Mouse (Mus musculus) left cerebral cortex, postnatal 36 days (tissue): Measurements from ENCODE around the gene Rmnd5a. TPM values are rescaled to one million over a fixed set of nuclear protein-coding genes. Genes with fewer than 3 reads are reported as not detected.
A peak's percentile ranks its signal among the peaks of the same experiment; 100 is the strongest.
"Not testable (repeated sequence)": the region's sequence is repeated elsewhere in the genome, so short reads cannot be mapped to it uniquely, and the experiment has no call there.

ENCODE experiments used
- DNase-seq, 2 experiments: peaks; one replicate each; pipeline ENCODE4 v3.0.0; 2021 to 2022; ENCODE audit warnings: low spot score in 2 of 2, mixed read lengths in 1 of 2
- intact Hi-C: fragments of 180-260 bp; cut with DNase I; formaldehyde crosslinking; loops from one replicate; pipeline ENCODE4 v1.15.1; 2025
- total RNA-seq, 2 experiments: library from RNA; stranded (reverse); gene quantifications; 2 replicates each; pipeline ENCODE4 v1.2.3; 2021

Rmnd5a gene
- 10 to 100 TPM; 91.4 to 98.7 TPM for total RNA-seq

DNA sequence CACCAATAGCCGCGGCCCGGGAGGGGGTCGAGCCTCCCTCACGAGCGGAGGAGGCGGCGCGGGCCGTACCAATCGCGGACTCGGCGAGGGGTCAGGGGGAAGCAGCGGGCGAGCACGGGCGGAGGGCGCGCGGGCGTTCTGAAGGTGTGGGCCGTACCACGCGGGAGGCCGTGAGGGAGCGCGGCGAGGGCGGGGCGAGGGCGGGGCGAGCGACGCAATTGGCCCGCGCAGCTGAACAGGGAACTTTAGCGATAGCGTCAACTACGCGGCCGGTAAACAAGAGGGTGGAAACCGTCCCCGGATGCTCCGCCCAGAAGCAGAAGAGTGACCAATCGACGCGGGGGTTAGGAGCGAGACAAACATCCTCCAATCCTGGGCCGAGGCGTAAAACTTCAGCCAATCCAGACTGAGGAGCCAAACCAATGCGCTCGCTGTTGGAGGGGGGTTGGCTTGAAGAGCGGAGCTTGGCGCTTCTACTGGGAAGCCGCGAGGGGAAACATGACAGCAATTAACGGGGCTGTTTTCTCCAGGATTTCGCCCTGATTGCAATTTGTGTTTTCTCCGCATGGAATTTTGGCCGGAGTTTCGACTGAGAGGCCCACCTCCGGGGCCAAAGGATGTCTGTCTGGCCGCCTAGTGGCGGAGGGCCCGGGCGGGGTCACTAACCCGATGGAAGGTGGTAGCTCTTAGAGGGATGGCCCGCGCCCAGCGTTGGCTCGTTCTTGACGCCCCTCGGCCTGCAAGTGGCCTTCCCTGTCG lies at the start of gene Rmnd5a:
Gene Rmnd5a (minus strand): TSS at position 146 of the 759 bp plus-strand sequence.
- intact Hi-C loops, result loop anchor here (1.0 to 10.0 kb wide), 3 partner anchors 53 to 364 kb away; partner anchors contain the start of genes Chmp3 and Rnf103

DNA sequence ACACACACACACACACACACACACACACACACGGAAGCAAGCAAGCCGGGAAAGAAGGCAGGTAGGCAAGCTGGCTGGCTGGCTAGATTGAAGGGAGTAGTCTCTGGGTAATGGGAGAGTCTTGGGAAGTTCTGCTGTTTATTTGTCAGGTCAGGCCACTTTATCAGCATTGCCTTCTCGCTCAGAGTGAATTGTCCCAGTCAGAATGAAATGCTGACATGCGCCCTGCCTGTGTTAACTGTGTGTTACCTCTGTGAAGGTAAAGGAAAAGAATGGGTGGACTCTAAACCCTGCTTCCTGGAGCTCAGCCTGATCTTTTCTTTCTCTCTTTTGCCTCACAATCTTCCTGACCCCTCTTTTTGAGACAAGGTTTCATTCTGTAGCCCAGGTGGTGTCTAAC lies 47.5 kb upstream of the Rmnd5a start:
- intact Hi-C loops, result no loop called here

More for the DNA sequence above, at the start of gene Rmnd5a:
- DNase-seq, result peak; percentile 97 to 98

DNA sequence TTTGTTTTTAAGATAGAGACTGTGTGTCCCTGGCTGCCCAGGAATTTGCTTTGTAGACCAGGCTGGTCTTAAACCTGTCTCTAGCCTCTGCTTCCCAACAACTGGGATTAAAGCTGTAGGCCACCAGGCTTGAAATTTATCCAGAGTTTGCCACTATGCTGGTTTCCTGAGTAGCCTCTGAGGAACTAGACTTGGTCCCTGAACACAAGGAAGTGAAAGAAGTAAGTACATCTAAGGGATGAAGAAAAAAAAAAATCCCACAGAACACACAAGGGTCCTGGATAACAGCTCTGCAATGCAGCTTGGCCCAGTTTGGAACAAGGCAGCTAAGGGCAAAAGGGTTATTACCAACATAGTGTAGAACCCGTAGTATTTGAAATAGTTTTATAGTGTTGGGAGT lies 46.4 kb upstream of the Rmnd5a start:
- intact Hi-C loops, result no loop called here

More for the DNA sequence above, 47.5 kb upstream of the Rmnd5a start:
- no peak for DNase-seq

DNA sequence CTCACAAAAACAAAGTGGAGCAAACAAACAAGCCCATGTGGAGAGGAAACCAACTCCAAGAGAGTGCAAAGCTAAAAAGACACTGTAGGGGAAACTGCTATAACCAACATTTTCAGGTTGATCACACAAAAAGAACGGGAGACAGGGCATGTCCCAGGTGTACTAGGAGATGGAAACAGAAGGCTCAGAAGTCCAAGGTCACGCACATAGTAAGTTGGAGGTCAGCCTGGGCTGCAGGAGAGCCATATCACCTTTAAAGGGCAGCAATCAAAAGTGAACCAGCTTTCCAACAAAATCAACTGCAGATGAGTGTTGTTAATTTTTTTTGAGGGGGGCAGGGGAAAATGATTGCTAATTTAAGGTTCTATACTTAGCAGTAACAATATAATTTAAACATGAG lies 45.8 kb upstream of the Rmnd5a start:
- no peak for DNase-seq
- intact Hi-C loops, result no loop called here

More for the DNA sequence above, 46.4 kb upstream of the Rmnd5a start:
- DNase-seq, result no peak

DNA sequence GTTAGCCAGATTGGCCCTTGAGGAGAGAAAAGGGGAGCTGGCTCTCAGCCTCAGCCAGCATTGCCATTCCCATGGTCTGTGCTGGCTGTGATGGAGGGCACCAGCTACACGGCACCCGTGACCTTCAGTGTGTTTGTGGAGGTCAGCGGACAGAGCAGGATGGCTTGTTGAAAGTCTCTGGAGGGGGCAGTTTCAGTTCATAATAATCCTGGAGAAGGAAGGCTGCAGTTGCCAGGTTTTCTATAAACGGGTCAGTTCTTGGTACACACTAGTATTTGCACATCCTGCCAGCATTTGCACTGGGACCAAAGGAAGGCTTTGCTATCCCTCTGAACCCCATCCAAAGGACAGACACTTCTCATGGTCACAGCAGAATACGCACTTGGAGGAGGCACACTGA lies 44.8 kb upstream of the Rmnd5a start:
- no peak for DNase-seq
- intact Hi-C loops, result no loop called here

DNA sequence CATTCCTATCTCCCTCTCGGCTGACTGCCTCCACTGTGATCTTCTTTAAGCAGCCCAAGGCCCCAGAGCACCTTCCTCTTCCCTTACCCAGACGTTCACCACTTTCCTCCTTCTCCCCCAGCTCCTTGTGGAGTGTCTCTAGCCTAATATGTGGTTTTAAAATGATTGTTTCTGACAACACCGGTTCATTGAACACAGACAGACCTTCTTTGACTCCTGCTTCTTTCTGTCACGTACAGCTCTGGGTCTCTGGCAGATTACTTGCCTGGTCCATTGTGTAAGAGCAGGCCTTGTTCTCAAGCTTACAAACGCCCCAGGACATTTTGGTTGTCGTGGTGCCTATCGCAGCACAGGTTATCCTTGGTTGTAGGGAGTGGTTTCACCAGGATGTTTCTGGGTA lies 40.7 kb upstream of the Rmnd5a start:
- intact Hi-C loops, result no loop called here
- DNase-seq, result no peak

DNA sequence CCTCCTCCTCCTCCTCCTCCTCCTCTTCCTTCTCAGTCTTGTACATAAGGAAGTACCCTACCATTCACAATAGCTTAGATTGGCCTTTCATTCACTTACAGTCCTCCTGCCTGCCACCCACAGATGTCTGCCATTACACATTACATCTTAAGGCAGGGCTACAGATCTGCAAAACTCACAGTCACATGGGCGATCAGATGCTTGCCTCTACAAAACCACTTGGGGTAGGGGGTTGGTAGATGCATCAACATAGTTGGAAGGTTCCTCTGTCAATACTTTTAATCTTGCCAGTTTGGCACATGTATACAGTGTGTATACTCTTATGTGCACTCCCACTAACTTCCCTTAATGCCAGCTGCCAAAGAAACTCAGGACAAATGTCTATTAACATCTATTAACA lies 39.7 kb upstream of the Rmnd5a start:
- DNase-seq, result no peak
- intact Hi-C loops, result no loop called here

DNA sequence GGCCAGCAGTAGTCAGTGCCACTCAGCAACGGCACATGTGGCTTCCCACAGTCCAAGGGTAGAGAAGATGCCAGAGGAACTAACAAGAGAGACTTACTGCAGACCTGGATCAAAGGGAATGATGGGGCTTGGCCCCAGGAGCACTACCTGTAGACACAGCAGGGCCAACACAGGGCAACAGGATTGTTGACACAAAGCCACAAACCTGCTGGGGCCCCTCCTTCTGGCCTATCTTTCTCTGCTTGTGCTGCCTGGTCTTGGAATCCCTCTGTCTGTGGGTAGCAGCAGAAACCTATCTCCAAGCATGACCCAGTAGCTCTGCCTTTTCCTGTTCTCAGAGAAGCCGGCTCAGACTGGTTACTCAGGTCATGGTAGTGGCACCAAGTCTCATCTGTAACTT lies 39.2 kb upstream of the Rmnd5a start:
- DNase-seq, intact Hi-C loops: not testable (repeated sequence)

DNA sequence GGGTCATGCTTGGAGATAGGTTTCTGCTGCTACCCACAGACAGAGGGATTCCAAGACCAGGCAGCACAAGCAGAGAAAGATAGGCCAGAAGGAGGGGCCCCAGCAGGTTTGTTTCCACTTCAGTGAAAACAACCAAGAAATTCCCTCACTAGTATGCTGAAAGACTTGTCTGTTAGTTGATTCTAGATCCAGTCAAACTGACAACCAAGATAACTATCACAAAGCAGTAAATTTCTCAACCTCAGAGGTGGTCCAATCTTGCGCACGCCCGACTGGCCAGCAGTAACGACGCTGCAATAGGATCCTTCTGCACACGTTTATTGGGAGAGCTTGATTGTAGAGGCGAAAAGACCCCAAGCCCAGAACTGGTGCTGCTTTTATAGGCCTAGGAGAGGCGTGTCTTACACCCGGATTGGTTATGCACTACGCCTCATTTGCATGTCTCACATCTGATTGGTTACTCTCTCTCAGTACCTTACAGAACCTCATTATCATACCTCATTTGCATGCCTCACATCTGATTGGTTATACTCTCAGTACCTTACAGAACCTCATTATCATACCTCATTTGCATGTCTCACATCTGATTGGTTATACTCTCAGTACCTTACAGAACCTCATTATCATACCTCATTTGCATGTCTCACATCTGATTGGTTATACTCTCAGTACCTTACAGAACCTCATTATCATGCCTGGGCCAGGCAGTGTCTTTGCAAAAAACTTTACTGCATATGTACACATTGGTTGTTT lies 38.6 kb upstream of the Rmnd5a start:
- intact Hi-C loops, result not testable (repeated sequence)

DNA sequence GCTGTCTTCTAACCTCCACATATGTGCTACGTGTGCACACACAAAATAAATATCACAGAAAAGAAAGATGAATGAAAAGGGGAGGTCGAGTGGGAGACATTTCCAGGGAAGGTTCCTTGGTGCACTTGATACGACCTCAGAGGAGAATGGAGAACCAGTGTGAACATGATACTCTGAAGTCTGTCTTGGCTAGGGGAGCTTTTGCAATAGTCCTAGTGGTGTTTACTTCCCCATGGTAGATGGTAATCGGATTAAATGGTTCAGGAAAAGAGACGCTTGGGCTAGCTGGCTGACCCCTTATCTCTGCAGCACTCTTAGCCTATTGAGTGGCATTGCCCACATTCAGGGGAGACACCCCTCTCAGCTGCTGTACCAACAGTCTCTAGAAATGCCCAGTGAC lies 36.3 kb upstream of the Rmnd5a start:
- intact Hi-C loops, result no loop called here
- DNase-seq, result no peak

More for the DNA sequence above, 38.6 kb upstream of the Rmnd5a start:
- not testable (repeated sequence) for DNase-seq

DNA sequence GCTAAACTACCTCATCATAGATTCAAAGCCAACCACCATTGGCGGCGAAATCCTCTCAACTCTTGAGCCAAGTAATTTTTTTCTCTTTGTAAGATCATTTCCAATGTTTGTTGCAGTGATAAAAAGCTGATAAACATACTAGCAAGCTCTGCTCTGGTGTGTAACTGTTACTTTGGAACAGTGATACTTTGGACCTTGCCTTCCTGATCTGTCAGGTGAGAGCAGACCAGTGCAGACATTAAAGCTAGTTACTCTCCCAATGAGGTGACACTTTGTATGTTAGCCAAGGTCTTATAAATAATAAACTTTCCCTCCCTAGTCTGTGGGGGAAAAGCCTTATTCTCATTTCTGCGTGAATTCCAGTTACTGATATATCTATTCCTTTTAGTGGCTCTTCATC lies 35.2 kb upstream of the Rmnd5a start:
- intact Hi-C loops, result no loop called here
- DNase-seq, result no peak

DNA sequence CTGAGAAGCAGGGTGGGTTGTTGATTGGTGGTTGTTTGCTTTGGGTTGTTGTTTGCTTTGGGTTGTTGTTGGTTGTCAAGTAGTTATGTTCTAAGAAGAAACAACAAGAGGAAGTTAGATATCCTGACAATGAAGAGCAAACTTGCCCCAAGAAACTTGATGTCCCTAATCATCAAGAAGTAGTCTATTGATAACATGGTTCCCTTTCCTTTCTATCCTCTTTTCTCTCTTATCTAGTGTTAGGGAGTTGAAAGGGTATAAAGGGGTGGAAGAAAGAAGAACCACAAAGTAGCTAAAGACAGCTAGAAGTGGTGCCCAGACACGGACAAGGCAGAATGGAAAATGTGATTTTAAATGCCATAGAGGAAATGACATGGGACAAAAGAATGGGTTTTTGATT lies 32.3 kb upstream of the Rmnd5a start:
- intact Hi-C loops, result no loop called here
- DNase-seq, result no peak

DNA sequence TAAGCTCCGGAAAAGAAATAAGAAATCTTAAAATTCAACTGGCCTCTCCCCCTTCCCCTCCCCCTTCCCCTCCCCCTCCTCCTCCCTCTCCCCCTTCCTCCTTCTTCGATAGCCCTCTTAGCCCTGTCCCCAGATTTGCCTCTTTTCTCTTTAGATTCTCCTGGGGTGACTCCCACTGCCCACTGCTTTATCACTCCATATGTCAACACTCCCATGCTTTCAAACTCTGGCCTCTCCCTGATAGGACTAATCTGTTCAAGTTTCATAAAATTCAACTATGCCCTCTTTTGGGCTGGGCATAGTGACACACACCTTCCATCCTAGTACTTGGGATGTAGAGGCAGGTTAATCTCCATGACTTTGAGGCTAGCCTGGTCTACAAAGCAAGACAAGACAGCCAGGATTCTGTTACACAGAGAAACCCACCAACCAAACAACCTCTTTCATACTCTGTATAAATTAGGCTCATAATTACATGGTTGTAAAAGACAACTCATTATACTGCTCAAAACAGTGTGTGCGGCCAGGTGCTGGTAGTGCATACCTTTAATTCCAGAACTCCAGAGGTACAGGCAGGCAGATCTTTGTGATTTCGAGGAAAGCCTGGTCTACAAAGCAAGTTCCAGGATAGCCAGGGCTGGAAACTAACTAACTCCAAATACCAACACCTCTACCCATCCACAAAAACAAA lies 31.5 kb upstream of the Rmnd5a start:
- intact Hi-C loops, result no loop called here
- no peak for DNase-seq

DNA sequence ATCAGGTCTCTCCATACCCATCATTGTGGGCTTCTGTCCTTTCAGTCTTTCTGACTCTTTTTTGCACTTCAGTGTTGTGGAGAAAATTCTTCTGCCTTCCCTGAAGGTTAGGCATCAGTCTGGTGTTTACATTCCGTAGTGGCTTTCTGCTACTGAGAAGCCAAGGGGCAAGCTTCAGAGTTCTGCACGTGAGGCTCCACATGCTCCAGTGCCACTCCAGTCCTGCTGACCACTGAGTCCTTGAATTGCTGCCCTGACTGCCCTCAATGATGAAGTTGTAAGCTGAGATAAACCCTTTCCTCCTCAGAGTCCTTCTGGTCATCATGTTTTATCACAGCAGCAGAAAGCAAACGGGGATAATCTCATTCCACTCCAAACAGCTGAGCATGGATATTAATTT lies 28.9 kb upstream of the Rmnd5a start:
- intact Hi-C loops, result no loop called here
- no peak for DNase-seq

DNA sequence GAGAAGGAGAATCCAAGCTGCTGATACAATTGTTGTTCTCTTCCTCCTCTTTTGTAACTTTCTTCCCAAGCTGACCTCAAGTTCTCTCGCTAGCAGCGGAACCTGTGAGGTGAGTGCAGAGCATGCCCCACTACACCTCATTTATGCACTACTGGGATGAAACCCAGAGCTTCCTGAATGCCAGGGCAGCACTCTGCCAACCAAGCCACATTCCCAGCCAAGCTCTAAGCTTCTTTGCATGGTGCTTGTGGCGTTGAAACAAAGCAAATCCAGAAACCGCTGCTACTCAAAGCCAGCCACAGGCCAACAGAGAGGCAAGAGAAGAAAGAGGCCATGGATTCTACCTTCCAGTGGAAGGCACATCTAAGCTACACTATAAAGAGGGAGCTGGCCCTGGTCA lies 27.3 kb upstream of the Rmnd5a start:
- intact Hi-C loops, result no loop called here
- no peak for DNase-seq

DNA sequence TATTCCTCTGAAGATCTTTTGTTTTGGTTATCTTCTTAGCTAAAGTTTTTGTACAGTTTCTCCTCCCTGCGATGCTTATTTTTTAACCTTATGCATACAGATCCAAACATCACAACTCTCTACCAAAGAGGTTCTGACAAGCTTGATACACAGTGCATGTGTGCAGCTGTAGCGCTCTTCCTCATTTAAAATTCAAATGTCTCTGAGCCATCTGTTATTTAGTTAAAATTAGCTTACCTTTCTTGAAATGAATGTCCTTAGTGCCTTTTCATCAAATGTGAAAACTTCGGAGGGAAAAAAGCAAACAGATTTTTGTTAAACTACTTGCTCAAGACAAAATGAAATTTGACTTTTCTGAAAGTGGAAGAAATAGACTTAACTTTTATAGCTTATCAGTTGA lies 24.7 kb upstream of the Rmnd5a start:
- intact Hi-C loops, result no loop called here
- DNase-seq, result no peak

DNA sequence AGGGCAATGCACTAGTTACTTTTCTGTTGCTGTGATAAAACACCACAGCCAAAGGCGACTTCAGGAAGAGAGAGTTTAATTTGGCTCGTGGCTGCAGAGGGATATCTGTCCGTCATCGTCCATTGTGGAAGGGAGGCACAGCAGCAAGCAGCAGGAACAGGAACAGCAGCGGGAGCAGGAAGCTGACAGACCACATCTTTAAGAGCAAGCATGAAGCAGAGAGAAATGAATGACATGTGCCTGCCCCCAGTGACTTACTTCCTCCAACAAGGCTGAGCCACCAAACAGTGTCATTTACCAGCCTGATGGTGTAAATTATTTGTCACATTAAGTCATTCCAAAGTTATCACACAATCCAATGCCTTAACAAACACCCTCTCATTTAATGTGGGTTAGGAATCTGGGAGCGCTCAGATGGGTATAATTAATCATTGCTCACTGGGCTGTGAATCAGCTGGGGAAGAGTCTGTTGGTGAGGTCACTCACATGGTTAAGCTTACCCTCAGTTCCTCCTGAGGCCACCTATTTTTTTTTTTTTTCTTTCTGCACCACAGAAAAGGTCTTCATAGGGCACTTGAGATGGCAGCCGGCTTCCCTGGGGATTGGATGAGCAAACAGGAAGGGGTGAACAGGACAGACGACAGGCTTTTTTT lies 17.6 kb upstream of the Rmnd5a start:
- intact Hi-C loops, result no loop called here
- no peak for DNase-seq

DNA sequence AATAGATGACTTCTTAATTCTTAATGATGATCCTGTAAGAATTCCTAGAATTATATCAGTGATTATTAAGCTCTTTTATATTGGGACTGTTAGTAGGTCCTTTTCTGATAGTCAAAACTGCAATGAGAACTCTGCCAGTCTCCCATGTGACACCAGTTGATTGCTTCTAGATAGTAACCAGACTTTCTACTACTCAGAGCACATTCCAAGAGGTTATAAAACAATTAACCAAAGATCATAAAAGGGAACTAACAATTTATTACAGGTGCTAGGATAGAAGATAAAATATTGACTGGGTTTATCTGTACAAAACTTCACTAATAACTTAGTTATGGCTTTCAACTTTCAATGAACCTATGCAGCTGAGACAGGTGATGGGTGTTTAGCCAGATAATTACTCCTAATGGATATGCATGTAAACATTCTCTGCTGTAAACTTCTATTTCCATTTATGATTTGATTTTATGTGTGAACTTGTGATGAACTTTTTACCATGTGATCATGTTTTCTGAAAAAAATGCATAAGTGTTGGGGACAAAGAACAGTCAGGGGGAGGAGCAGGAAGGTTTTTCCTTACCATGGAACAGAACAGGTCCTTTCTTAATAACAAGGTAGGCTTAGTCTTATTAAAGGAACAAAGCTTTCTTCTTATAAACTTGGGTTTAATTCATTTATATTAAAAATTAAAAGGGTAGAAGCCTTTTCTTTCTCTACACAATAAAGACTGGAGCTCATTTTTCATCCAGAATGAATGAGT lies 13.7 kb upstream of the Rmnd5a start:
- intact Hi-C loops, result not testable (repeated sequence)

DNA sequence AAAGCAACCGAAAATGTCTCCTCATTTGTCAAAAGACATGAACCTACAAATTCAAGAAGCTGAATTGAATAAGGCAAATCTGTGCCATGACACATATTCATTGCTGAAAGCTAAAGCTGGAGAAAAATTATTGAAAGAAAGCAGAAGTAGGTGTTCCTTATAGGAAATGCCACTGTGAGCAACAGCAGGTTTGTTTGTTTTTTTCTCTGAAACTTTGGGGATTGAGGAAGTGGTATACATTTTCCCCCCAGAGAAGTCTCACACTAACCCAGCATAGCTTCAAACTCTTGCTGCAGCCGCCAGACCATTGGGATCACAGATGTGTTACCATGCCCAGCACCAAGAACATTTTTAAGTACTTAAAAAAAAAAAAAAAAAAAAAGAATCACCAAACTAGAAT lies 12.4 kb upstream of the Rmnd5a start:
- intact Hi-C loops, result no loop called here
- DNase-seq, result no peak

More for the DNA sequence above, 13.7 kb upstream of the Rmnd5a start:
- DNase-seq, result not testable (repeated sequence)
